Mouse (Mus musculus): ENCODE results near the gene Adamtsl3. TPM values are rescaled to one million over a fixed set of nuclear protein-coding genes. Genes with fewer than 3 reads are reported as not detected.

The Adamtsl3 gene
- polyA plus RNA-seq, 1 experiment: 0.20 TPM

- H3K27ac ChIP-seq (ENCODE audit: control insufficient read depth, insufficient read depth, low read depth, low read length, poor library complexity): no peak overlapping the region
- H3K4me1 ChIP-seq (ENCODE audit: control insufficient read depth, insufficient read depth, low read length): no peaks in the 10 kb centered on the region; the same call in 1 of the 2 replicates
- 50% methylated on average over 4 of the region's 4 CpGs for WGBS
- TF ChIP-seq CTCF (IDR thresholded peaks at IDR 0.05; ENCODE audit: control insufficient read depth, insufficient read depth, low read length): no peak
- no peak for TF ChIP-seq POLR2A (IDR thresholded peaks at IDR 0.05; ENCODE audit: borderline replicate concordance, control insufficient read depth, low read depth, low read length)
- H3K4me3 ChIP-seq (replicated peaks; ENCODE audit: control insufficient read depth, low read depth, low read length): no peak overlapping the region
These were observed 30.6 kb downstream of the Adamtsl3 start for GRCm38 (mm10) chr7:82366056-82366455.

GRCm38 (mm10) chr7:82366471-82366870, 31.0 kb downstream of the Adamtsl3 start:
- TF ChIP-seq POLR2A (IDR thresholded peaks at IDR 0.05; ENCODE audit: borderline replicate concordance, control insufficient read depth, low read depth, low read length) (no peak), CTCF (IDR thresholded peaks at IDR 0.05; ENCODE audit: control insufficient read depth, insufficient read depth, low read length) (no peak)
- Histone ChIP-seq H3K4me3 (replicated peaks; ENCODE audit: control insufficient read depth, low read depth, low read length) (no peak overlapping the region), H3K27ac (ENCODE audit: control insufficient read depth, insufficient read depth, low read depth, low read length, poor library complexity) (no peak overlapping the region), H3K4me1 (ENCODE audit: control insufficient read depth, insufficient read depth, low read length) (no peaks in the 10 kb centered on the region; the same call in 1 of the 2 replicates)
- WGBS: 79% methylated on average over 5 of the region's 5 CpGs

GRCm38 (mm10) chr7:82368047-82368446, 32.6 kb downstream of the Adamtsl3 start:
- WGBS: 65% methylated on average over 2 of the region's 2 CpGs
- Histone ChIP-seq H3K4me3 (replicated peaks; ENCODE audit: control insufficient read depth, low read depth, low read length) (no peak overlapping the region), H3K4me1 (ENCODE audit: control insufficient read depth, insufficient read depth, low read length) (no peaks in the 10 kb centered on the region; the same call in 1 of the 2 replicates), H3K27ac (ENCODE audit: control insufficient read depth, insufficient read depth, low read depth, low read length, poor library complexity) (no peak overlapping the region)
- TF ChIP-seq CTCF (IDR thresholded peaks at IDR 0.05; ENCODE audit: control insufficient read depth, insufficient read depth, low read length) (no peak), POLR2A (IDR thresholded peaks at IDR 0.05; ENCODE audit: borderline replicate concordance, control insufficient read depth, low read depth, low read length) (no peak)

GRCm38 (mm10) chr7:82370132-82370531, 34.6 kb downstream of the Adamtsl3 start:
- Histone ChIP-seq H3K4me3 (replicated peaks; ENCODE audit: control insufficient read depth, low read depth, low read length) (no peak overlapping the region), H3K27ac (ENCODE audit: control insufficient read depth, insufficient read depth, low read depth, low read length, poor library complexity) (no peak overlapping the region), H3K4me1 (ENCODE audit: control insufficient read depth, insufficient read depth, low read length) (no peaks in the 10 kb centered on the region; the same call in 1 of the 2 replicates)
- WGBS: 80% methylated on average over 8 of the region's 8 CpGs
- no peak for TF ChIP-seq CTCF (IDR thresholded peaks at IDR 0.05; ENCODE audit: control insufficient read depth, insufficient read depth, low read length)
- TF ChIP-seq POLR2A (IDR thresholded peaks at IDR 0.05; ENCODE audit: borderline replicate concordance, control insufficient read depth, low read depth, low read length): no peak

GRCm38 (mm10) chr7:82371411-82371810, 35.9 kb downstream of the Adamtsl3 start:
- Histone ChIP-seq H3K4me1 (ENCODE audit: control insufficient read depth, insufficient read depth, low read length) (no peaks in the 10 kb centered on the region; the same call in 1 of the 2 replicates), H3K4me3 (replicated peaks; ENCODE audit: control insufficient read depth, low read depth, low read length) (no peak overlapping the region), H3K27ac (ENCODE audit: control insufficient read depth, insufficient read depth, low read depth, low read length, poor library complexity) (no peak overlapping the region)
- TF ChIP-seq POLR2A (IDR thresholded peaks at IDR 0.05; ENCODE audit: borderline replicate concordance, control insufficient read depth, low read depth, low read length): no peak
- no peak for TF ChIP-seq CTCF (IDR thresholded peaks at IDR 0.05; ENCODE audit: control insufficient read depth, insufficient read depth, low read length)
- 64% methylated on average over 3 of the region's 3 CpGs for WGBS

- Histone ChIP-seq H3K27ac (ENCODE audit: control insufficient read depth, insufficient read depth, low read depth, low read length, poor library complexity) (no peak overlapping the region), H3K4me3 (replicated peaks; ENCODE audit: control insufficient read depth, low read depth, low read length) (no peak overlapping the region), H3K4me1 (ENCODE audit: control insufficient read depth, insufficient read depth, low read length) (no peaks in the 10 kb centered on the region)
- TF ChIP-seq CTCF (IDR thresholded peaks at IDR 0.05; ENCODE audit: control insufficient read depth, insufficient read depth, low read length): no peak
- TF ChIP-seq POLR2A (IDR thresholded peaks at IDR 0.05; ENCODE audit: borderline replicate concordance, control insufficient read depth, low read depth, low read length): no peak
- WGBS: 75% methylated on average over 1 of the region's 1 CpGs
These were observed 42.8 kb downstream of the Adamtsl3 start for GRCm38 (mm10) chr7:82378311-82378710.

- WGBS: 67% methylated on average over 7 of the region's 7 CpGs
- Histone ChIP-seq H3K4me3 (replicated peaks; ENCODE audit: control insufficient read depth, low read depth, low read length) (no peak overlapping the region), H3K4me1 (ENCODE audit: control insufficient read depth, insufficient read depth, low read length) (no peaks in the 10 kb centered on the region), H3K27ac (ENCODE audit: control insufficient read depth, insufficient read depth, low read depth, low read length, poor library complexity) (no peak overlapping the region)
- TF ChIP-seq CTCF (IDR thresholded peaks at IDR 0.05; ENCODE audit: control insufficient read depth, insufficient read depth, low read length): no peak
- TF ChIP-seq POLR2A (IDR thresholded peaks at IDR 0.05; ENCODE audit: borderline replicate concordance, control insufficient read depth, low read depth, low read length): no peak
These were observed 44.3 kb downstream of the Adamtsl3 start for GRCm38 (mm10) chr7:82379765-82380164.

GRCm38 (mm10) chr7:82382843-82383535, 47.5 kb downstream of the Adamtsl3 start:
- TF ChIP-seq POLR2A (IDR thresholded peaks at IDR 0.05; ENCODE audit: borderline replicate concordance, control insufficient read depth, low read depth, low read length): no peak
- TF ChIP-seq CTCF (IDR thresholded peaks at IDR 0.05; ENCODE audit: control insufficient read depth, insufficient read depth, low read length): no peak
- 56% methylated on average over 4 of the region's 4 CpGs for WGBS
- Histone ChIP-seq H3K4me3 (replicated peaks; ENCODE audit: control insufficient read depth, low read depth, low read length) (no peak overlapping the region), H3K27ac (ENCODE audit: control insufficient read depth, insufficient read depth, low read depth, low read length, poor library complexity) (no peak overlapping the region), H3K4me1 (ENCODE audit: control insufficient read depth, insufficient read depth, low read length) (no peaks in the 10 kb centered on the region)

Measured in bone marrow, adult 2 months (tissue).